Mouse (Mus musculus): Measurements from ENCODE around the gene Retnlb. TPM values are rescaled to one million over a fixed set of nuclear protein-coding genes. Genes with fewer than 3 reads are reported as not detected.

The Retnlb gene
- polyA plus RNA-seq, 1 experiment from 2014 or later, result 0.83 TPM

DNA sequence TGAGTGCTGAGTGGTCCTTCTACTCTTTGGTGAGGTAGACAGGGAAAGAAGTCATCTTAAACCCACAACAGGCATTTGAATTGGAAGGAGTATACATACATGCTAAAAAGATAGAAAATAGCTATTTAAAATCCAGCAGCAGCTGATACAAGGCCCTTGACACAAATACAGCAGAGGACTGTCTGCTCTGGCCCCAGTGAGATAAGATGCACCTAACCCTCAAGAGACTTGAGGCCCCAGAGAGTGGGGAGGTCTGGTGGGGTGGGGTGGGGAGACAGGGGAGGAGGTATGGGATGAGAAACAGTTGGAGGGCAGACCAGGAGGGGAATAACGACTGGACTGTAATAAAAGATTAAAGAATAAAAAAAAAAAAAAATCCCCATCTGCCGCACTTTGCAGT is 51.0 kb downstream of the Retnlb start:
- no peak for DNase-seq
- Histone ChIP-seq H3K4me3 (ENCODE audit: low read depth, low read length) (no peak overlapping the region), H3K36me3 (ENCODE audit: insufficient read depth) (no peaks in the 10 kb centered on the region), H3K4me2 (no peak overlapping the region), H3K4me1 (ENCODE audit: insufficient read depth) (no peaks in the 10 kb centered on the region), H3K27ac (ENCODE audit: low read depth) (no peak overlapping the region), H3K9me3 (ENCODE audit: low read depth, low read length) (no peaks in the 10 kb centered on the region), H3K9ac (no peak overlapping the region), H3K27me3 (ENCODE audit: insufficient read depth, low read length) (no peaks in the 10 kb centered on the region)
- WGBS, result 69% methylated on average over 2 of the region's 2 CpGs
- no peak for TF ChIP-seq CTCF (IDR thresholded peaks at IDR 0.05; ENCODE audit: low read depth)
- ATAC-seq (ENCODE audit: insufficient read depth), result no peak

Other genes starting within 250 kb of the Retnlb start
- not detected in 2 replicates for gene Trat1, start 44.8 kb upstream of the Retnlb start, polyA plus RNA-seq (2014; fragmentation: Nextera tagmentation; extraction: Ambion mirVana)
- gene Retnla, start 25.7 kb downstream of the Retnlb start, polyA plus RNA-seq (2014; fragmentation: Nextera tagmentation; extraction: Ambion mirVana), result 0.46 and 0.67 TPM in 2 replicates
- gene Retnlg, start 55.8 kb downstream of the Retnlb start, polyA plus RNA-seq (2014; fragmentation: Nextera tagmentation; extraction: Ambion mirVana), result 0.92 TPM in 1 of 2 replicates, not detected in the other
- gene Dzip3, start 177.3 kb downstream of the Retnlb start, polyA plus RNA-seq (2014; fragmentation: Nextera tagmentation; extraction: Ambion mirVana), result 40.5 and 45.0 TPM in 2 replicates
- 45.9 and 48.0 TPM in 2 replicates for gene Cip2a, start 177.3 kb downstream of the Retnlb start, polyA plus RNA-seq (2014; fragmentation: Nextera tagmentation; extraction: Ambion mirVana)
- gene Myh15, start 240.6 kb downstream of the Retnlb start, polyA plus RNA-seq (2014; fragmentation: Nextera tagmentation; extraction: Ambion mirVana), result not detected in 2 replicates